Mouse (Mus musculus) splenic B cell, adult 2 months (primary cell): ENCODE results near the gene Lrrc20.
"Not testable (repeated sequence)": the region's sequence is repeated elsewhere in the genome, so short reads cannot be mapped to it uniquely, and the experiment has no call there.

Experiments
- DNase-seq: peaks from one replicate; pipeline ENCODE4 v3.0.0-alpha.2; 2011; ENCODE audit warnings: low read depth, low spot score
- H3K27me3 ChIP-seq: 2 replicates; pipeline ENCODE4 v1.6.1; 2012; ENCODE audit warnings: mild to moderate bottlenecking, low read length, moderate library complexity, mixed read lengths; ENCODE audit not compliant: control insufficient read depth, poor library complexity, insufficient read depth, severe bottlenecking
- H3K36me3 ChIP-seq: 2 replicates; pipeline ENCODE4 v1.6.1; 2012; ENCODE audit warnings: mild to moderate bottlenecking, low read length, moderate library complexity, mixed read lengths; ENCODE audit not compliant: control insufficient read depth, poor library complexity, insufficient read depth, severe bottlenecking

Gene Lrrc20

GRCm38 (mm10) chr10:61605851-61606250 is 130.2 kb downstream of the Lrrc20 start:
- H3K36me3 ChIP-seq: no peaks in the 10 kb centered on the region
- peak; percentile 82 for DNase-seq

GRCm38 (mm10) chr10:61608233-61608632 is 132.6 kb downstream of the Lrrc20 start:
- no peaks in the 10 kb centered on the region for H3K27me3 ChIP-seq
- H3K36me3 ChIP-seq: no peaks in the 10 kb centered on the region
- no peak for DNase-seq

More at GRCm38 (mm10) chr10:61605851-61606250, 130.2 kb downstream of the Lrrc20 start:
- no peaks in the 10 kb centered on the region for H3K27me3 ChIP-seq

GRCm38 (mm10) chr10:61610650-61611235 is 135.1 kb downstream of the Lrrc20 start:
- peak; percentile 54 for DNase-seq
- Histone ChIP-seq H3K27me3 (no peaks in the 10 kb centered on the region), H3K36me3 (no peaks in the 10 kb centered on the region)

- no peaks in the 10 kb centered on the region for H3K27me3 ChIP-seq
- no peak for DNase-seq
- H3K36me3 ChIP-seq: no peaks in the 10 kb centered on the region
Observed at GRCm38 (mm10) chr10:61614311-61614710, 138.7 kb downstream of the Lrrc20 start.

- Histone ChIP-seq H3K27me3 (no peaks in the 10 kb centered on the region), H3K36me3 (no peaks in the 10 kb centered on the region)
- no peak for DNase-seq
Observed at GRCm38 (mm10) chr10:61618528-61618927, 142.9 kb downstream of the Lrrc20 start.

DNA sequence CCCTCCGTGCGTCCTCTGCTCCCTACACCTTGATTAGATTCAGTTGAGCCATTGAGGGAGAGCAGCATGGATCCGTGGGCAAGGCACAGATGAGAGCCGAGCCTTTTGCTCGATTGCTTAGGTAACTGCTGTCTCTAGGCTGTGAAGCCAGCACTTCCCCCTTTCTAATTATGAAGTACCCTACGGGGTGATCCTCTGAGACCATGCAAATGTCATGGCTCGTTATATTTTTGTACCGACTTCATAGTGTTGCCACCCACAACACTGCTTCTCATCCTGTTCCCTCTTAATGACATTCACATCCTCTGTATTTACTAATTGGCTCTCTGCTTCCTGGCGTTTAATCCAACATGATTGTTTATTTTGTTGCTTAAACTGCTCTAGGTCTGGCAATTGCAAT is 146.1 kb downstream of the Lrrc20 start:
- Histone ChIP-seq H3K27me3 (no peaks in the 10 kb centered on the region), H3K36me3 (no peaks in the 10 kb centered on the region)
- DNase-seq: peak; percentile 28

- not testable (repeated sequence) for H3K27me3 ChIP-seq, H3K36me3 ChIP-seq
- DNase-seq: peak; percentile 29
Observed at GRCm38 (mm10) chr10:61623874-61624273, 148.3 kb downstream of the Lrrc20 start.

DNA sequence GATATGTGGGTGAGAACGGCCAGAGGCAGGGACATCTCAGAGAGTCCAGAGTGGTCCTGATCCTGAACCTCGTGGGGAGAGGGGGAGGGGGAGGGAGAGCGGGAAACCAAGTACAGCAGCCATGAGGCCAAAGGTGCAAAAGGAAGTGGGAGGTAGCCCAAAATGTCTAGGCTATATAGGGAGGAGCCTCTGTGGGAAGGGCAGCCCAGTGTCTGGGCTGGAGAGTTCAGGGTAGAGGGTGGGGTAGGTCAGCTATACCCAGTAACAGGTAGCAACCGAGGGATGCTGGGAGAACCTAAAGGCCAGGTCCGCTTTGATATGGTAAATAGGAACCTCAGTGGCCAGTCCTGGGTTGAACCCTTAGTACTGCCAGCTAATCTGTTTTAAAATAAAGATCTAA is 149.2 kb downstream of the Lrrc20 start:
- DNase-seq: no peak
- H3K27me3 ChIP-seq: no peaks in the 10 kb centered on the region
- H3K36me3 ChIP-seq: no peaks in the 10 kb centered on the region

DNA sequence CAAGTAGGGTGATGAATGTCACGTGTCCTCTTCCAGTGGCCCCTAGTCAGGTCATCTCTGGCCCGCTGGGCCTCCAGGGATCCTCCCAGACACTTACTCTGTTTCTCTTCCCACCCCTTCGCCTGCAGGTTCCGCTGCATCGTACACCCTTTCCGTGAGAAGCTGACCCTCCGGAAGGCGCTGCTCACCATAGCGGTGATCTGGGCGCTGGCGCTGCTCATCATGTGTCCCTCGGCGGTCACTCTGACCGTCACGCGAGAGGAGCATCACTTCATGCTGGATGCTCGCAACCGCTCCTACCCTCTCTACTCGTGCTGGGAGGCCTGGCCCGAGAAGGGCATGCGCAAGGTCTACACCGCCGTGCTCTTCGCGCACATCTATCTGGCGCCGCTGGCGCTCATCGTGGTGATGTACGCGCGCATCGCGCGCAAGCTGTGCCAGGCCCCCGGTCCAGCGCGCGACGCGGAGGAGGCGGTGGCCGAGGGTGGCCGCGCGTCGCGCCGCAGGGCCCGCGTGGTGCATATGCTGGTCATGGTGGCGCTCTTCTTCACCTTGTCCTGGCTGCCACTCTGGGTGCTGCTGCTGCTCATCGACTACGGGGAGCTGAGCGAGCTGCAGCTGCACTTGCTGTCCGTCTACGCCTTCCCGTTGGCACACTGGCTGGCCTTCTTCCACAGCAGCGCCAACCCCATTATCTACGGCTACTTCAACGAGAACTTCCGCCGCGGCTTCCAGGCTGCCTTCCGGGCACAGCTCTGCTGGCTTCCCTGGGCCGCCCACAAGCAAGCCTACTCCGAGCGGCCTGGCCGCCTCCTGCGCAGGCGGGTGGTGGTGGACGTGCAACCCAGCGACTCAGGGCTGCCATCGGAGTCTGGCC is 150.0 kb downstream of the Lrrc20 start:
- Histone ChIP-seq H3K36me3 (no peaks in the 10 kb centered on the region), H3K27me3 (no peaks in the 10 kb centered on the region)
- peak; percentile 11 for DNase-seq

GRCm38 (mm10) chr10:61626551-61626950 is 150.9 kb downstream of the Lrrc20 start:
- H3K27me3 ChIP-seq: no peaks in the 10 kb centered on the region
- no peaks in the 10 kb centered on the region for H3K36me3 ChIP-seq
- DNase-seq: no peak

- H3K27me3 ChIP-seq: no peaks in the 10 kb centered on the region
- no peak for DNase-seq
- H3K36me3 ChIP-seq: no peaks in the 10 kb centered on the region
Observed at GRCm38 (mm10) chr10:61627195-61627937, 151.8 kb downstream of the Lrrc20 start.

DNA sequence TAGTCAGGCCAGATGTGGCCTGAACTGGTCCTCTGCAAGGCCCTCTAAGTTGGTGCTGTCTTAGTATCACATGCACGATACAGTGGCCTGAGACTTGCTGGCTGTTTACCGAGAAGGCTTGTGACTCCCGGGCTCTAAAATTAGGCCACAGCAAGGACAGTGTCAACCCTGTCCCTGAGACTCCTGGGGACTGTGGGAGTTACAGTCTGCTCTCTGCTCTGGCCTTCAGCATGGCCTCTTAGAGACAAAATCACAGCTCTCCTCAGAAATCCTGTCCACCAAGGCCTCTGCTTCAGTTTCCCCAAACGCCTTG is 152.3 kb downstream of the Lrrc20 start:
- no peaks in the 10 kb centered on the region for H3K36me3 ChIP-seq
- H3K27me3 ChIP-seq: no peaks in the 10 kb centered on the region
- DNase-seq: no peak
